Mouse (Mus musculus) liver, embryonic 16.5 days (tissue): ENCODE results near the gene Rerg. TPM values are rescaled to one million over a fixed set of nuclear protein-coding genes. Genes with fewer than 3 reads are reported as not detected.
A peak's percentile ranks its signal among the peaks of the same experiment; 100 is the strongest.

ENCODE experiments used
- ATAC-seq: fragments of 200-750 bp; cut with Nextera tagmentation; 2 replicates; pipeline ENCODE4 v1.8.0; 2017; ENCODE audit warnings: low read depth, mild to moderate bottlenecking, moderate number of reproducible peaks, moderate library complexity
- H3K27ac ChIP-seq: fragments of 300-500 bp; sonication (generic); 2 replicates; pipeline ENCODE4 v1.5.1; 2014; ENCODE audit warnings: mild to moderate bottlenecking, low read length
- H3K27me3 ChIP-seq: fragments of 300-500 bp; sonication (generic); 2 replicates; pipeline ENCODE4 v1.6.1; 2014; ENCODE audit warnings: low read depth, low read length, mixed read lengths; ENCODE audit not compliant: control insufficient read depth, insufficient read depth
- H3K36me3 ChIP-seq: fragments of 300-500 bp; sonication (generic); 2 replicates; pipeline ENCODE4 v1.6.1; 2014; ENCODE audit warnings: mild to moderate bottlenecking; ENCODE audit not compliant: control insufficient read depth, insufficient read depth
- H3K4me1 ChIP-seq: fragments of 300-500 bp; sonication (generic); 2 replicates; pipeline ENCODE4 v1.6.1; 2014; ENCODE audit warnings: low read depth, low read length, mixed read lengths; ENCODE audit not compliant: control insufficient read depth
- H3K4me2 ChIP-seq: fragments of 300-500 bp; sonication (generic); 2 replicates; pipeline ENCODE4 v1.6.1; 2014; ENCODE audit warnings: low read depth, low read length, mixed read lengths
- H3K4me3 ChIP-seq: fragments of 300-500 bp; sonication (generic); 2 replicates; pipeline ENCODE4 v1.5.1; 2014; ENCODE audit warnings: low read depth, mild to moderate bottlenecking, low read length
- H3K9ac ChIP-seq: fragments of 300-500 bp; sonication (generic); 2 replicates; pipeline ENCODE4 v1.6.1; 2014; ENCODE audit warnings: low read depth, low read length
- H3K9me3 ChIP-seq: fragments of 300-500 bp; sonication (generic); replicated peaks from 2 replicates; pipeline ENCODE4 v1.6.1; 2016; ENCODE audit warnings: low read length; ENCODE audit not compliant: control insufficient read depth
- WGBS: fragments of 180-500 bp; shearing (Covaris S2); extraction: QIAGEN DNeasy Blood & Tissue Kit; methylation state at CpG from one replicate; pipeline ENCODE4 v1.1.7; 2014; ENCODE audit not compliant: insufficient replicate concordance; 5-methylcytosine and 5-hydroxymethylcytosine counted together
- polyA plus RNA-seq: library from polyadenylated mRNA; unstranded; fragments of >200 nt; fragmentation: Nextera tagmentation; extraction: Ambion mirVana; gene quantifications from 2 replicates; pipeline ENCODE4 v1.2.1, GENCODE M21; 2015

Rerg gene
- polyA plus RNA-seq, 1 experiment from 2014 or later: 2.4 TPM

DNA sequence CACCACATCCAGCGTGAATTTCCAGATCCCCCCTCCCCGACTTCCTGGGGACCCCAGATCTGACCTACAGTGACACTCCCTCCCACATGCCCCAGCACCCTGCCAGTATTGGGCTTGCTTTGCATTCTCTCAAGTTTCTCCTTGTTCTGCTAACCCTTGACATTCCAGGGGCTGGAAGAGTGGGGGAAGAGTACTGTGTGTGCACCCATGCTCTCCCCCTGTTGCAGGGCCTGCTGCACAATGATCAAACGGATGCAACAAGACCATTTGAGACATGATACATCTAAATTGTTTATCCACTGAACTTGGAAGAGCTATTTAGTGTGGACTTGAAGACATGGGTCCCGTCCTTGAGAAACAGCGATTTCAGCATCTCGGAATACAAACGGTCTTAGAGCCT is 349 bp upstream of the Rerg start:
- H3K36me3 ChIP-seq: no peaks in the 10 kb centered on the region
- H3K4me1 ChIP-seq: no peaks in the 10 kb centered on the region
- H3K9ac ChIP-seq: no peak overlapping the region
- no peak overlapping the region for H3K27ac ChIP-seq
- WGBS: 35% methylated on average over 7 of the region's 7 CpGs
- H3K4me2 ChIP-seq: no peak overlapping the region
- H3K4me3 ChIP-seq: no peak overlapping the region
- H3K27me3 ChIP-seq: peaks cover 7% of the 10 kb centered on the region
- no peak for ATAC-seq
- no peaks in the 10 kb centered on the region for H3K9me3 ChIP-seq

DNA sequence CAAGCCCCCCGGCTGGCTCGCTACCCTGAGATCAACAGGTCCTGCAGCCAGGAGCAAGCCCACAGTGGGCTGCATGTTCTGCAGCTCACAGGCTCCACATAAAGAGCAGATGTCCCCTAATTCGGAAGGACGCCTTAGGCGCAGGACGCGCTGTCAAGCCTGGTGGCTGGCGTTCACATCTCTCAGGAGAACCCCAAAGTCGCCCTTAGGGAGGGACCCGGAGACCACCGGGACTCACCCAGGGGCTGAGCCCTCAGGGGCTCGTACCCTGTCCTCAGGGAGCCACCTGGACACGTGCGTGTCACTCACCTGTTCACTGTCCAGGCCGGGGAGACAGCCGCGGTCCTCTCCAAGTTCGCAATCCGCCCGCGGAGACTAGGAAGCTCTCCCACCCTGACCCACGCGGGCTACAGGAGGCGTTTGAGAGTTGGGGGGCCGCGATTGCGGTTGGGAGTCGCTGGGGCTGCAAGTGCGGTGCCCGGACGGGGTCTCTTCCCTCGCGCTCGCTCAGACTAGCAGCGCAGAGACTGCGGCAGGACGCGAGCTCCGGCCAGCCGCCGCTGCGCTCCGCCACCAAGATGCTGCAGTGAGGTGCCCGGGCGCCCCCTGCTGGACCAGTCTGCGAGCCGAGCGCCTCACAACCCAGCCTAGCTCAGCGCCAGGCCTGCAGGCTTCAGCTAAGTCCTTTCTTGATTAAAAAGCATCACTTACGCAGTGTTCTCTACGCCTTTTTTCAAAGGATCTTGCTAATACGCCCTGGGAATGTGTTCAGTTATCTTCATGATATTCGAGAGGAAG is 927 bp downstream of the Rerg start:
- H3K4me2 ChIP-seq: peak overlapping the region; percentile 52
- H3K4me3 ChIP-seq: peak overlapping the region; percentile 44
- no peak overlapping the region for H3K9ac ChIP-seq
- no peaks in the 10 kb centered on the region for H3K36me3 ChIP-seq
- H3K4me1 ChIP-seq: no peaks in the 10 kb centered on the region
- ATAC-seq: peak; percentile 80
- 3% methylated on average over 53 of the region's 53 CpGs for WGBS
- H3K27ac ChIP-seq: no peak overlapping the region
- H3K27me3 ChIP-seq: peaks cover 7% of the 10 kb centered on the region
- no peaks in the 10 kb centered on the region for H3K9me3 ChIP-seq

DNA sequence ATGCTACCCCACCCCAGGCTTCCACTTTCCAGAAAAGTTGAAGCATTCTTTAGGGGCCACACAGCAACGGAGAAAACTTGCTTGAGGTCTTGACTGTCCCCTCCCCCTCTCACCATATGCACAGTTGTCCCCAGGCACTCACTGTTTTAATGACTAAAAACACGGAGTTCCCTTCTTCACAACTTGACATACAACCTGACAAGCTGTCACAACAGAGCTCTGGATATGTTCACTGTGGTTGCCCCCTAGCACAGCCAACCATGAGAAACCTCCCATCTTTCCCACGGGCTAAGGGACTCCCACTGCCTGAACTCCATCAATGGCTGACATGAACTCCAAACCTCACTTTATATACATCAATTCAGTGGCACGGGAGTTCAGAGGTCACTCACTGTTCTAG is 3.5 kb downstream of the Rerg start:
- Histone ChIP-seq H3K27ac (no peak overlapping the region), H3K9ac (no peak overlapping the region), H3K4me3 (no peak overlapping the region), H3K4me1 (no peaks in the 10 kb centered on the region), H3K9me3 (no peaks in the 10 kb centered on the region), H3K4me2 (no peak overlapping the region), H3K27me3 (peaks cover 7% of the 10 kb centered on the region), H3K36me3 (no peaks in the 10 kb centered on the region)
- WGBS: 43% methylated on average over 4 of the region's 4 CpGs
- ATAC-seq: no peak

DNA sequence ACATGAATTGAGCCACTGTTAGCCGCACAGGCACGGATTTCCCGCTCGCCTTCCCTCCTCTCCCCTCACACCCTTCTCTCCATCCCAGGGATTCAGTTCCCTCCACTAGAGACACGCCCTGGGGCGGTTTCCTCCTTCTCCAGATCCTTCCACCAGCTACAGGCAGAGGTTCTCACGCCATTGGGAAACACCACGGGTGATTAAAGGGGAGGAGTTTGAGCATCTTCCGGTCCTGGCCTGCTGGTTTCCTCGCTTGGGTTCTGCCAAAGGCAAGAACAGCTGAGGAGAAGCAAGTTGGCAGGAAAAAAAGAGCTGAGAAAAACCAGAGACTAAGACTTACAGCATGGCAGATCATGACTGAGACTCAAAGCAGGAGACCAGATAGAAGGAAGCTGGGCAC is 6.7 kb downstream of the Rerg start:
- Histone ChIP-seq H3K4me1 (no peaks in the 10 kb centered on the region), H3K27ac (no peak overlapping the region), H3K36me3 (no peaks in the 10 kb centered on the region), H3K4me3 (no peak overlapping the region), H3K9me3 (no peaks in the 10 kb centered on the region), H3K27me3 (no peaks in the 10 kb centered on the region; the same call in 1 of the 2 replicates), H3K9ac (no peak overlapping the region), H3K4me2 (no peak overlapping the region)
- WGBS: 57% methylated on average over 10 of the region's 10 CpGs
- ATAC-seq: no peak

DNA sequence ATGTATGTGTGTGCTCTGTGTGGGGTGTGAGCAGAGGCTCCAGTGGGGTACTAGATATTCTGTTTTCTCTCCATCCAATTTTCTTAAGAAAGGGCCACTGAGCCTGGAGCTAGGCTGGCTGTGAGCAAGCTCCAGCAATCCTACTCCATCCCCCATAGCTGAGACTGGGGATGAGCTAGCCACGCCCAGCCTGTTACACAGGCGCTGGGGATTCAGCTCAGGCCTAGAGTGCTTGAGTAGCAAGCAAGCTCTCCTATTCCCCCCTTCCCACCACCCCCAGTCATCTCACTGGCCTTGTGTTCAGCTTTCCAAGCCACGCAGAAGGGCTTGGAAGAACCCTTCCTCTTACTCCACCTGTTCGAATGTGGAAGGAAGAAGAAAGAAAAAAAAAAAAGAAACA is 7.2 kb downstream of the Rerg start:
- Histone ChIP-seq H3K9ac (no peak overlapping the region), H3K27ac (no peak overlapping the region), H3K4me1 (no peaks in the 10 kb centered on the region), H3K4me2 (no peak overlapping the region), H3K36me3 (no peaks in the 10 kb centered on the region), H3K27me3 (no peaks in the 10 kb centered on the region; the same call in 1 of the 2 replicates), H3K4me3 (no peak overlapping the region), H3K9me3 (no peaks in the 10 kb centered on the region)
- 60% methylated on average over 4 of the region's 4 CpGs for whole genome bisulfite sequencing
- ATAC-seq: no peak

DNA sequence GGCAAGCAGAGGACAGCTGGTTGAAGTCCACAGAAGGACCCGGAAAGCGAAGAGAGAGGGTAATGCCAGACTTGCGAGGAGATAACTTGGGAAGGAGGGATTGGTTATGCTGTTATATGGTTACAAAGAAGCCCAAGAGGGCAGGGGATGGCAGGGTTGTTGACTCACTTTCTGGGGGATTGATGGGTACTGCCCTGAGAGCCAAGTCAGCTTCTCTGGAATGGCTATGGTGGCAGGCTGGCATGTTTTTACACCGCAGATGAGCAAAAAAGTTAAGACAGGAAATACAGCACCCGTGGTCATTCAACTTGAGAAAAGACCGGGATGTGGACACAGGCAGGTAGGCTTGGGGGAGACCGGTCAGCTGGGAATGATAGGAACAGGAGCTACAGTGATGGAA is 7.8 kb downstream of the Rerg start:
- Histone ChIP-seq H3K4me3 (no peak overlapping the region), H3K9ac (no peak overlapping the region), H3K4me1 (no peaks in the 10 kb centered on the region), H3K9me3 (no peaks in the 10 kb centered on the region), H3K27ac (no peak overlapping the region), H3K4me2 (no peak overlapping the region), H3K27me3 (no peaks in the 10 kb centered on the region), H3K36me3 (no peaks in the 10 kb centered on the region)
- 69% methylated on average over 7 of the region's 7 CpGs for WGBS
- ATAC-seq: no peak

DNA sequence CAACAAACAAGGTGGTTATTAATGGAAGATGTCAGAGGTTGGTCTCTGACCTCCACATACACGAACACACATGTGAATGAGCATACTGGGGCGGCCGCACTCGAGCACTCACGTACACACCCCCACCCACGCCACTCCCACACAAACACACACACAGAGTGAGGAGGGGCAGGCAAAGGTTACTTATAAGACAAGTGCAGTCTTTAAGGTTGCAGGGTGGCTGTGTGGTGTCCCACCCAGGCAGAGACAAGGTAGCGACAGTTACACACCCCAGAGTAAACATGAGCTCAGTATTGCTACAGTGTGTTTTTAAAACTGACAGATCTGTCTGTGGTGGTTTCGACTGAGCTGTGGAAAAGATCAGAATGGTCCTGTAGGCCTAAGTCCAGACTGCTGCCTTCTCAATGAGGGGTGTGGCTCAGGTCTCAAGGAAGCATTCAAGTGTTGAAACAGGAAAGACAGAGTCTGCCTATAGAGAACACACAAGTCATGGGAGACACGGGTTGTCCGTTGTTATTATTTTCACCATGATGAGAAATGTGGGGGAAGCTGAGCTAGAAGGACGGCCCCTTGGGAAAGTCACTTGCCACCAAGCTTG is 8.7 kb downstream of the Rerg start:
- H3K27ac ChIP-seq: no peak overlapping the region
- H3K4me3 ChIP-seq: no peak overlapping the region
- no peak for ATAC-seq
- H3K9me3 ChIP-seq: no peaks in the 10 kb centered on the region
- no peaks in the 10 kb centered on the region for H3K4me1 ChIP-seq
- no peaks in the 10 kb centered on the region for H3K27me3 ChIP-seq
- no peak overlapping the region for H3K4me2 ChIP-seq
- 60% methylated on average over 11 of the region's 11 CpGs for WGBS
- H3K9ac ChIP-seq: no peak overlapping the region
- H3K36me3 ChIP-seq: no peaks in the 10 kb centered on the region

DNA sequence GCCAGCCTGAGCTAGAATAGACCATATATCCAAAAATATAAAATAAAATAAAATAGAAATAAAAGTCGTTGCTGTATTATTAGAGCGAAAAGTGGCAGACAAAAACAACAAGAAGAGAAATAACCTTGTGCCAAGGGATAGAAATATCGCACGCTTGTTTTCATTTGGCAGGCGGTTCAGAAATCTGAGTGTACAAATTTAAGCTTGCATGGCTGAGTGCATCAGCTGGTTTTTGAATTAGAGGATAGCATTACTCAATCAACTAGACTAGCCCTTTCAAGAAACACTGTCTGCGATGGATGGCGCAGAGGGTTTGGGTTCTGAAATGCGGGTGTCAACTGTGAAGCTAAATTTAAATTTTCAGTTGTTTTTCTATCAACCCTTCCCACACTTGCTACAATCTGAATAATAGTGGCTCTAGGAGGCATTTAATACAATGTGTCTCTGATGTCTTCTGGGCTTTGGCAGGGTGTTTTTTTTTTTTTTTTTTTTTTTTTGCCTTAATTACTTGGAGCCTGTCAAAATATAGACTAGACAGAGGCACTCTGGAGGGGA is 10.8 kb downstream of the Rerg start:
- Histone ChIP-seq H3K4me2 (no peak overlapping the region), H3K36me3 (no peaks in the 10 kb centered on the region), H3K9ac (no peak overlapping the region), H3K9me3 (no peaks in the 10 kb centered on the region), H3K4me3 (no peak overlapping the region), H3K27ac (no peak overlapping the region), H3K27me3 (no peaks in the 10 kb centered on the region), H3K4me1 (no peaks in the 10 kb centered on the region)
- 76% methylated on average over 8 of the region's 8 CpGs for WGBS
- ATAC-seq: no peak
